Mouse (Mus musculus): ENCODE results near the gene Wdr89. TPM values are rescaled to one million over a fixed set of nuclear protein-coding genes. Genes with fewer than 3 reads are reported as not detected.

The Wdr89 gene
- polyA plus RNA-seq, 1 experiment from 2014 or later = 7.1 TPM

DNA sequence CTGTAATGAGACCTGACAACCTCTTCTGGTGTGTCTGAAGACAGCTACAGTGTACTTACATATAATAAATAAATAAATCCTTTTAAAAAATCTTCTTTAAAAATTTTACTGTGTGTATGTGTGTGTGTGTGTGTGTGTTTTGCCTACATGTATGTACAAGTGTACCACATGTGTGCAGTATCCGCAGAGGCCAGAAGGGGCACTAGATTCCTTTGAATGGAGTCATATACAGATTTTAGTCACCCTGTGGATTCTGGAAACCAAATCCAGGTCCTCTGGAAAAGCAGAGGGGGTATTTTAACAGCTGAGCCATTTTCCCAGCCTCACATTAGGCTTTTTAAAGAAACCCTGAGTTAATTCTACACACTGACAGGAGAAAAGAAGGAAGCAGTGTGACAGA lies 27.6 kb downstream of the Wdr89 start:
- H3K9me3 ChIP-seq (ENCODE audit: control insufficient read depth, low read length) = no peaks in the 10 kb centered on the region
- no peaks in the 10 kb centered on the region for H3K27me3 ChIP-seq (replicated peaks; ENCODE audit: control insufficient read depth, insufficient read depth, low read length)
- WGBS = 100% methylated on average over 1 of the region's 1 CpGs
- H3K36me3 ChIP-seq (ENCODE audit: control insufficient read depth, insufficient read depth, low read length) = no peaks in the 10 kb centered on the region
- no peak overlapping the region for H3K4me3 ChIP-seq (ENCODE audit: low read length)
- H3K27ac ChIP-seq (ENCODE audit: low read depth, low read length) = no peak overlapping the region
- H3K4me2 ChIP-seq (ENCODE audit: low read length) = no peak overlapping the region
- H3K9ac ChIP-seq (ENCODE audit: low read depth, low read length) = no peak overlapping the region
- no peaks in the 10 kb centered on the region for H3K4me1 ChIP-seq (ENCODE audit: control insufficient read depth, insufficient read depth, low read depth, low read length)
- ATAC-seq = no peak

GRCm38 (mm10) chr12:75638345-75638744 lies 31.0 kb downstream of the Wdr89 start:
- no peak for ATAC-seq

GRCm38 (mm10) chr12:75637103-75637502 lies 32.2 kb downstream of the Wdr89 start:
- Histone ChIP-seq H3K4me2 (ENCODE audit: low read length) (no peak overlapping the region), H3K9me3 (ENCODE audit: control insufficient read depth, low read length) (no peaks in the 10 kb centered on the region), H3K36me3 (ENCODE audit: control insufficient read depth, insufficient read depth, low read length) (no peaks in the 10 kb centered on the region), H3K27ac (ENCODE audit: low read depth, low read length) (no peak overlapping the region), H3K27me3 (replicated peaks; ENCODE audit: control insufficient read depth, insufficient read depth, low read length) (no peaks in the 10 kb centered on the region), H3K4me3 (ENCODE audit: low read length) (no peak overlapping the region), H3K4me1 (ENCODE audit: control insufficient read depth, insufficient read depth, low read depth, low read length) (no peaks in the 10 kb centered on the region), H3K9ac (ENCODE audit: low read depth, low read length) (no peak overlapping the region)
- no peak for ATAC-seq
- 86% methylated on average over 3 of the region's 3 CpGs for WGBS

More at GRCm38 (mm10) chr12:75638345-75638744, 31.0 kb downstream of the Wdr89 start:
- H3K4me2 ChIP-seq (ENCODE audit: low read length) = no peak overlapping the region
- no peaks in the 10 kb centered on the region for H3K4me1 ChIP-seq (ENCODE audit: control insufficient read depth, insufficient read depth, low read depth, low read length)
- no peak overlapping the region for H3K27ac ChIP-seq (ENCODE audit: low read depth, low read length)
- no peaks in the 10 kb centered on the region for H3K36me3 ChIP-seq (ENCODE audit: control insufficient read depth, insufficient read depth, low read length)
- H3K9me3 ChIP-seq (ENCODE audit: control insufficient read depth, low read length) = no peaks in the 10 kb centered on the region
- no peak overlapping the region for H3K4me3 ChIP-seq (ENCODE audit: low read length)
- 81% methylated on average over 2 of the region's 2 CpGs for WGBS
- no peak overlapping the region for H3K9ac ChIP-seq (ENCODE audit: low read depth, low read length)
- H3K27me3 ChIP-seq (replicated peaks; ENCODE audit: control insufficient read depth, insufficient read depth, low read length) = no peaks in the 10 kb centered on the region

- Histone ChIP-seq H3K9me3 (ENCODE audit: control insufficient read depth, low read length) (no peaks in the 10 kb centered on the region), H3K4me3 (ENCODE audit: low read length) (no peak overlapping the region), H3K4me1 (ENCODE audit: control insufficient read depth, insufficient read depth, low read depth, low read length) (no peaks in the 10 kb centered on the region), H3K27ac (ENCODE audit: low read depth, low read length) (no peak overlapping the region), H3K36me3 (ENCODE audit: control insufficient read depth, insufficient read depth, low read length) (no peaks in the 10 kb centered on the region), H3K27me3 (replicated peaks; ENCODE audit: control insufficient read depth, insufficient read depth, low read length) (no peaks in the 10 kb centered on the region), H3K4me2 (ENCODE audit: low read length) (no peak overlapping the region), H3K9ac (ENCODE audit: low read depth, low read length) (no peak overlapping the region)
- 91% methylated on average over 10 of the region's 10 CpGs for WGBS
- no peak for ATAC-seq
These were observed 33.4 kb downstream of the Wdr89 start for GRCm38 (mm10) chr12:75635771-75636430.

DNA sequence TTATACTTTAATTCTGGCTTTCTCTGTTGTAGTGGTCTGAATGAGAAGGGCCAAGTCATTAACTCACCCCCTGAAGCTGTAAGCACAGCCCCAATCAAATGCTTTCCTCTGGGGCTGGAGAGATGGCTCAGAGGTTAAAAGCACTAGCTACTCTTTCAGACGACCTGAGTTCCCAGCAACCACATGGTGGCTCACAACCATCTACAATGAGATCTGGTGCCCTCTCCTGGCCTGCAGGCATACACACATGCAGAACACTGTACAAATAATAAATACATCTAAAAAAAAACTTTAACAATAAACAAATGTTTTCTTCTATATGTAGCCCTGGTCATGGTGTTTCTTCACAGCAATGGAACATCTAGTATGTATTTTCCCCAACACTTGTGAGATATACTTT lies 39.7 kb downstream of the Wdr89 start:
- Histone ChIP-seq H3K27me3 (replicated peaks; ENCODE audit: control insufficient read depth, insufficient read depth, low read length) (no peaks in the 10 kb centered on the region), H3K36me3 (ENCODE audit: control insufficient read depth, insufficient read depth, low read length) (no peaks in the 10 kb centered on the region), H3K9ac (ENCODE audit: low read depth, low read length) (no peak overlapping the region), H3K9me3 (ENCODE audit: control insufficient read depth, low read length) (no peaks in the 10 kb centered on the region), H3K4me1 (ENCODE audit: control insufficient read depth, insufficient read depth, low read depth, low read length) (no peaks in the 10 kb centered on the region), H3K4me2 (ENCODE audit: low read length) (no peak overlapping the region), H3K27ac (ENCODE audit: low read depth, low read length) (no peak overlapping the region), H3K4me3 (ENCODE audit: low read length) (no peak overlapping the region)
- no peak for ATAC-seq
- 64% methylated on average over 1 of the region's 1 CpGs for WGBS

DNA sequence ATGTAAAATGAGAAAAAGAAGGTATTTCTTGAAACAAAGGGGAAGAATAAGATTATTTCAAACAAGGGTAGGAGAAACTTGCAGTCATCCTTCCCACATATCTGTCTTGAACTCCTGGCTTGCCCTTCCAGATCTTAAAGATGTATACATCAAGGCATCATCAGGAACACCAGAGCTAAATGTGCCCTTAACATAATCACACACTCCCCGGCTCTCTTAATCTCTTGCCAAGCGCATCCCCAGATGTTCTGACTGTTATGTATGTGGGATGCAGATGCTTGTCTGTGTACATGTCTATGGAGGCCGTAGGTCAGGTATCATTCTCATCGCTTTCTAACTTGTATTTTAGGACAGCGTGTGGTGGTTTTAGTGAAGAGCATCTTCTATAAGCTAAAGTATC lies 46.0 kb downstream of the Wdr89 start:
- 95% methylated on average over 5 of the region's 5 CpGs for WGBS
- Histone ChIP-seq H3K4me2 (ENCODE audit: low read length) (no peak overlapping the region), H3K4me3 (ENCODE audit: low read length) (no peak overlapping the region), H3K9me3 (ENCODE audit: control insufficient read depth, low read length) (no peaks in the 10 kb centered on the region), H3K36me3 (ENCODE audit: control insufficient read depth, insufficient read depth, low read length) (no peaks in the 10 kb centered on the region), H3K4me1 (ENCODE audit: control insufficient read depth, insufficient read depth, low read depth, low read length) (no peaks in the 10 kb centered on the region), H3K27ac (ENCODE audit: low read depth, low read length) (no peak overlapping the region), H3K27me3 (replicated peaks; ENCODE audit: control insufficient read depth, insufficient read depth, low read length) (no peaks in the 10 kb centered on the region), H3K9ac (ENCODE audit: low read depth, low read length) (no peak overlapping the region)
- no peak for ATAC-seq

DNA sequence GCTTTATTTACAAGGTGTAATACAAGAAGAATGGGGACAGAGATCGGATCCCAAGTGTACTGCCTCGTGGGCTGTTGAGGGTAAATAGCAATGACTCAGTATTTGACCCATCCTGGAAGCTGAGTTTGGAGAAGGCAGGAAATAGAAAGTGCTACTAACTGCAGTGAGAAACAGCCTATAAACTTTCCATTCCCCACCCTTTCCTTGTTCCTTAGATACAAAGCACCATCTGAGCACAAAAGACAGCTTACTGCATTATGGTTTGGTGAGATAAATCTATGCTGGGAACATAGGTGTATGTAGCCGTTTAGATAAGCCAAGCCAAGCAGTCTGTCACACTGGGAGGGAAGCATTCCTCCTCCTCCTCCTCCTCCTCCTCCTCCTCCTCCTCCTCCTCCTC lies 46.5 kb downstream of the Wdr89 start:
- WGBS = 84% methylated on average over 3 of the region's 3 CpGs
- no peaks in the 10 kb centered on the region for H3K27me3 ChIP-seq (replicated peaks; ENCODE audit: control insufficient read depth, insufficient read depth, low read length)
- no peak overlapping the region for H3K9ac ChIP-seq (ENCODE audit: low read depth, low read length)
- H3K27ac ChIP-seq (ENCODE audit: low read depth, low read length) = no peak overlapping the region
- H3K4me2 ChIP-seq (ENCODE audit: low read length) = no peak overlapping the region
- no peaks in the 10 kb centered on the region for H3K4me1 ChIP-seq (ENCODE audit: control insufficient read depth, insufficient read depth, low read depth, low read length)
- H3K36me3 ChIP-seq (ENCODE audit: control insufficient read depth, insufficient read depth, low read length) = no peaks in the 10 kb centered on the region
- H3K4me3 ChIP-seq (ENCODE audit: low read length) = no peak overlapping the region
- no peaks in the 10 kb centered on the region for H3K9me3 ChIP-seq (ENCODE audit: control insufficient read depth, low read length)
- ATAC-seq = no peak

GRCm38 (mm10) chr12:75616841-75617240 lies 52.5 kb downstream of the Wdr89 start:
- no peaks in the 10 kb centered on the region for H3K9me3 ChIP-seq (ENCODE audit: control insufficient read depth, low read length)
- H3K36me3 ChIP-seq (ENCODE audit: control insufficient read depth, insufficient read depth, low read length) = no peaks in the 10 kb centered on the region
- no peak overlapping the region for H3K4me2 ChIP-seq (ENCODE audit: low read length)
- H3K4me3 ChIP-seq (ENCODE audit: low read length) = no peak overlapping the region
- H3K27me3 ChIP-seq (replicated peaks; ENCODE audit: control insufficient read depth, insufficient read depth, low read length) = no peaks in the 10 kb centered on the region
- peaks cover 3% of the 10 kb centered on the region; the same call in 1 of the 2 replicates for H3K4me1 ChIP-seq (ENCODE audit: control insufficient read depth, insufficient read depth, low read depth, low read length)
- no peak overlapping the region for H3K27ac ChIP-seq (ENCODE audit: low read depth, low read length)
- no peak overlapping the region for H3K9ac ChIP-seq (ENCODE audit: low read depth, low read length)
- WGBS = 66% methylated on average over 8 of the region's 8 CpGs
- no peak for ATAC-seq

DNA sequence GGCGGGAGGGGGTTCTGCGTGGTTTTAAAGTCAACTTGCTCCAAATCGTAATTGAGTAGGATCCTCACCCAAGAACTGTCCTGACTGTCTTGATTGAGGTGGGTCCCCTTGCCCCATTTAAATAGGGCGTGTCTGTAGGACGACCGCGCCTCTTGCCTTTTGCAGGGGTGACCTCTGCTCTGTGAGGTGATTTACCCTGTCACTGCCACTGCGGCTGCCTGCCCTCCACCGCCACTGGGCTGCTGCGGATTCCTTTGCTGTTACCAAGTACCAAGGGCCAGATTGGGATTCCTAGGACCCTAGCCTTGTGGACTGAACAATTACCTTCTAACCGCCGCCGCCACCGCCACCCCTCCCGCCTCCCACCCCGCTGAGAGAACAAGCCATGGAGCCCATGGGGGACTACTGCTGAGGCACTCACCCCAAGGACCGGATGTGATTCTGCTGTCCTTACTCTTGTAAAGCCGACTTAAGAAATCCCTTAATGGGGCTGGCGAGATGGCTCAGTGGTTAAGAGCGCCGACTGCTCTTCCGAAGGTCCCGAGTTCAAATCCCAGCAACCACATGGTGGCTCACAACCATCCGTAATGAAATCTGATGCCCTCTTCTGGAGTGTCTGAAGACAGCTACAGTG lies 53.1 kb downstream of the Wdr89 start:
- Histone ChIP-seq H3K27ac (ENCODE audit: low read depth, low read length) (no peak overlapping the region), H3K4me1 (ENCODE audit: control insufficient read depth, insufficient read depth, low read depth, low read length) (peaks cover 3% of the 10 kb centered on the region; the same call in 1 of the 2 replicates), H3K4me3 (ENCODE audit: low read length) (peak overlapping the region; percentile 25), H3K9me3 (ENCODE audit: control insufficient read depth, low read length) (no peaks in the 10 kb centered on the region), H3K36me3 (ENCODE audit: control insufficient read depth, insufficient read depth, low read length) (no peaks in the 10 kb centered on the region), H3K9ac (ENCODE audit: low read depth, low read length) (no peak overlapping the region), H3K4me2 (ENCODE audit: low read length) (peak overlapping the region; percentile 50), H3K27me3 (replicated peaks; ENCODE audit: control insufficient read depth, insufficient read depth, low read length) (no peaks in the 10 kb centered on the region)
- ATAC-seq = no peak
- 5% methylated on average over 23 of the region's 24 CpGs for WGBS

All from hindbrain, embryonic 16.5 days (tissue).